Mouse (Mus musculus): Measurements from ENCODE around the gene Gm49405. TPM values are rescaled to one million over a fixed set of nuclear protein-coding genes. Genes with fewer than 3 reads are reported as not detected.
"Not testable (repeated sequence)": the region's sequence is repeated elsewhere in the genome, so short reads cannot be mapped to it uniquely, and the experiment has no call there.

The Gm49405 gene
- total RNA-seq, 4 experiments from 2014 or later = 0.69 to 1.6 (median 0.81) TPM

GRCm38 (mm10) chr19:4013066-4013465 lies 12.6 kb downstream of the Gm49405 start:
- no peak for DNase-seq (ENCODE audit: low spot score)

- DNase-seq (ENCODE audit: low spot score) = no peak
Observed at GRCm38 (mm10) chr19:4014802-4015201, 14.4 kb downstream of the Gm49405 start.

GRCm38 (mm10) chr19:4015635-4016034 lies 15.2 kb downstream of the Gm49405 start:
- no peak for DNase-seq (ENCODE audit: low spot score)

- no peak for DNase-seq (ENCODE audit: low spot score)
Observed at GRCm38 (mm10) chr19:4017921-4018587, 17.6 kb downstream of the Gm49405 start.

- peak; percentile 90 for DNase-seq (ENCODE audit: low spot score)
Observed at GRCm38 (mm10) chr19:4018743-4019583, 18.5 kb downstream of the Gm49405 start.

- no peak for DNase-seq (ENCODE audit: low spot score)
Observed at GRCm38 (mm10) chr19:4023185-4023584, 22.8 kb downstream of the Gm49405 start.

- no peak for DNase-seq (ENCODE audit: low spot score)
Observed at GRCm38 (mm10) chr19:4027576-4027975, 27.1 kb downstream of the Gm49405 start.

GRCm38 (mm10) chr19:4032668-4033067 lies 32.2 kb downstream of the Gm49405 start:
- no peak for DNase-seq (ENCODE audit: low spot score)

GRCm38 (mm10) chr19:4033298-4033697 lies 32.9 kb downstream of the Gm49405 start:
- no peak for DNase-seq (ENCODE audit: low spot score)

- DNase-seq (ENCODE audit: low spot score) = no peak
Observed at GRCm38 (mm10) chr19:4033742-4034141, 33.3 kb downstream of the Gm49405 start.

- no peak for DNase-seq (ENCODE audit: low spot score)
Observed at GRCm38 (mm10) chr19:4036327-4037045, 36.1 kb downstream of the Gm49405 start.

- DNase-seq (ENCODE audit: low spot score) = not testable (repeated sequence)
Observed at GRCm38 (mm10) chr19:4037154-4037787, 36.8 kb downstream of the Gm49405 start.

GRCm38 (mm10) chr19:4037788-4038232 lies 37.4 kb downstream of the Gm49405 start, which contains the start of gene Gstp1:
Gene Gstp1, minus strand, starts transcription at chr19:4037985.
- peak; percentile 88 for DNase-seq (ENCODE audit: low spot score)

GRCm38 (mm10) chr19:4040941-4041340 lies 40.5 kb downstream of the Gm49405 start:
- not testable (repeated sequence) for DNase-seq (ENCODE audit: low spot score)

- DNase-seq (ENCODE audit: low spot score) = not testable (repeated sequence)
Observed at GRCm38 (mm10) chr19:4041500-4041899, 41.1 kb downstream of the Gm49405 start.

- DNase-seq (ENCODE audit: low spot score) = peak; percentile 48
Observed at GRCm38 (mm10) chr19:4042124-4042523, 41.7 kb downstream of the Gm49405 start.

- not testable (repeated sequence) for DNase-seq (ENCODE audit: low spot score)
Observed at GRCm38 (mm10) chr19:4044109-4044508, 43.7 kb downstream of the Gm49405 start.

GRCm38 (mm10) chr19:4045966-4046865 lies 45.8 kb downstream of the Gm49405 start, which contains the start of gene Gstp2:
Gene Gstp2, minus strand, starts transcription at chr19:4046023.
- DNase-seq (ENCODE audit: low spot score) = peak; percentile 89

- no peak for DNase-seq (ENCODE audit: low spot score)
Observed at GRCm38 (mm10) chr19:4046866-4047254, 46.4 kb downstream of the Gm49405 start.

- DNase-seq (ENCODE audit: low spot score) = peak; percentile 80
Observed at GRCm38 (mm10) chr19:4047859-4048258, 47.4 kb downstream of the Gm49405 start.

Data from heart, adult 8-10 months (tissue).